Mouse (Mus musculus) MEL (cell line): ENCODE measurements around the gene Gm10309. TPM values are rescaled to one million over a fixed set of nuclear protein-coding genes. Genes with fewer than 3 reads are reported as not detected.

Experiments used
- DNase-seq: peaks from one replicate; pipeline ENCODE4 v3.0.0; 2011; ENCODE audit warnings: low read depth, low spot score
- H3K27ac ChIP-seq: 2 replicates; pipeline ENCODE4 v1.5.1; 2012; ENCODE audit warnings: low read depth, mild to moderate bottlenecking, control low read depth, low read length, moderate library complexity; ENCODE audit not compliant: control insufficient read depth
- H3K27me3 ChIP-seq, 2 experiments: fragments of 150-350 bp in 1 of 2; sonication (generic) in 1 of 2; 2 replicates each; pipeline ENCODE4 v1.6.1; 2012; ENCODE audit warnings: low read length in 2 of 2, mild to moderate bottlenecking in 2 of 2, improper control_type of control experiment in 1 of 2, moderate library complexity in 1 of 2; ENCODE audit not compliant: insufficient read depth in 2 of 2, control insufficient read depth in 1 of 2
- H3K36me3 ChIP-seq, 2 experiments: 2 replicates each; pipeline ENCODE4 v1.6.1; 2012 to 2014; ENCODE audit warnings: low read length in 2 of 2, improper control_type of control experiment in 1 of 2, inconsistent platforms in 1 of 2, mild to moderate bottlenecking in 1 of 2; ENCODE audit not compliant: insufficient read depth in 2 of 2, control insufficient read depth in 1 of 2
- H3K4me1 ChIP-seq, 2 experiments: fragments of 150-350 bp in 1 of 2; sonication (generic) in 1 of 2; 2 replicates each; pipeline ENCODE4 v1.6.1; 2012; ENCODE audit warnings: low read length in 2 of 2, improper control_type of control experiment in 1 of 2, mild to moderate bottlenecking in 1 of 2; ENCODE audit not compliant: insufficient read depth in 2 of 2, control insufficient read depth in 1 of 2
- H3K4me3 ChIP-seq, 2 experiments: fragments of 150-350 bp in 1 of 2; sonication (generic) in 1 of 2; 2 replicates each; pipeline ENCODE4 v1.5.1; 2012; ENCODE audit warnings: low read depth in 2 of 2, low read length in 2 of 2, mild to moderate bottlenecking in 2 of 2, moderate library complexity in 2 of 2, control low read depth in 1 of 2, improper control_type of control experiment in 1 of 2; ENCODE audit not compliant: control insufficient read depth in 1 of 2, insufficient read depth in 1 of 2
- H3K79me2 ChIP-seq: 2 replicates; pipeline ENCODE4 v1.6.1; 2012; ENCODE audit warnings: mild to moderate bottlenecking, low read length, moderate library complexity; ENCODE audit not compliant: control insufficient read depth, poor library complexity, insufficient read depth
- H3K9ac ChIP-seq: 2 replicates; pipeline ENCODE4 v1.6.1; 2012; ENCODE audit warnings: low read depth, mild to moderate bottlenecking, control low read depth, low read length, moderate library complexity; ENCODE audit not compliant: control insufficient read depth, poor library complexity, severe bottlenecking
- H3K9me3 ChIP-seq: fragments of 150-350 bp; sonication (generic); replicated peaks from 2 replicates; pipeline ENCODE4 v1.6.1; 2012; ENCODE audit warnings: mild to moderate bottlenecking, low read length, improper control_type of control experiment, moderate library complexity; ENCODE audit not compliant: insufficient read depth
- BHLHE40 ChIP-seq: IDR thresholded peaks from 2 replicates; pipeline ENCODE4 v1.6.1; 2012; ENCODE audit warnings: low read depth, mild to moderate bottlenecking, inconsistent platforms, low read length, improper control_type of control experiment, borderline replicate concordance
- CHD1 ChIP-seq: IDR thresholded peaks from 2 replicates; pipeline ENCODE4 v1.6.1; 2012; ENCODE audit warnings: low read depth, mild to moderate bottlenecking, inconsistent platforms, low read length, improper control_type of control experiment
- CHD2 ChIP-seq: IDR thresholded peaks from 2 replicates; pipeline ENCODE4 v1.6.1; 2011; ENCODE audit warnings: low read length, improper control_type of control experiment
- ELF1 ChIP-seq: IDR thresholded peaks from 2 replicates; pipeline ENCODE4 v1.6.1; 2014; ENCODE audit warnings: low read depth, mild to moderate bottlenecking, inconsistent platforms, low read length, improper control_type of control experiment, moderate library complexity
- ETS1 ChIP-seq: IDR thresholded peaks from 2 replicates; pipeline ENCODE4 v1.6.1; 2012; ENCODE audit warnings: low read depth, mild to moderate bottlenecking, inconsistent platforms, low read length, improper control_type of control experiment, moderate library complexity
- GABPA ChIP-seq: IDR thresholded peaks from 2 replicates; pipeline ENCODE4 v1.6.1; 2012; ENCODE audit warnings: low read depth, mild to moderate bottlenecking, inconsistent platforms, low read length, improper control_type of control experiment, moderate library complexity
- KAT2A ChIP-seq: conservative IDR thresholded peaks from 2 replicates; pipeline ENCODE4 v1.6.1; 2012; ENCODE audit warnings: low read depth, low read length, improper control_type of control experiment, inconsistent platforms
- MAX ChIP-seq: IDR thresholded peaks from 2 replicates; pipeline ENCODE4 v1.6.1; 2011; ENCODE audit warnings: low read length, improper control_type of control experiment
- MAZ ChIP-seq: IDR thresholded peaks from 2 replicates; pipeline ENCODE4 v1.6.1; 2012; ENCODE audit warnings: low read depth, mild to moderate bottlenecking, inconsistent platforms, low read length, improper control_type of control experiment
- MXI1 ChIP-seq: IDR thresholded peaks from 2 replicates; pipeline ENCODE4 v1.6.1; 2011; ENCODE audit warnings: mild to moderate bottlenecking, low read depth, low read length, improper control_type of control experiment
- MYB ChIP-seq: IDR thresholded peaks from 2 replicates; pipeline ENCODE4 v1.6.1; 2011; ENCODE audit warnings: mild to moderate bottlenecking, low read depth, low read length, improper control_type of control experiment
- MYC ChIP-seq: IDR thresholded peaks from 2 replicates; pipeline ENCODE4 v1.6.1; 2011; ENCODE audit warnings: low read depth, mild to moderate bottlenecking, low read length, improper control_type of control experiment, moderate library complexity
- POLR2AphosphoS2 ChIP-seq: IDR thresholded peaks from 2 replicates; pipeline ENCODE4 v1.6.1; 2011; ENCODE audit warnings: low read length, improper control_type of control experiment
- RAD21 ChIP-seq: IDR thresholded peaks from 2 replicates; pipeline ENCODE4 v1.6.1; 2011; ENCODE audit warnings: mild to moderate bottlenecking, low read depth, low read length, improper control_type of control experiment
- RCOR1 ChIP-seq: IDR thresholded peaks from 2 replicates; pipeline ENCODE4 v1.6.1; 2012; ENCODE audit warnings: low read depth, mild to moderate bottlenecking, inconsistent platforms, low read length, improper control_type of control experiment
- SIN3A ChIP-seq: IDR thresholded peaks from 2 replicates; pipeline ENCODE4 v1.6.1; 2012; ENCODE audit warnings: low read length, improper control_type of control experiment, inconsistent platforms
- SMC3 ChIP-seq: IDR thresholded peaks from 2 replicates; pipeline ENCODE4 v1.6.1; 2011; ENCODE audit warnings: low read depth, low read length, improper control_type of control experiment
- TAL1 ChIP-seq: IDR thresholded peaks from 2 replicates; pipeline ENCODE4 v1.6.1; 2012; ENCODE audit warnings: mild to moderate bottlenecking, inconsistent platforms, low read length, moderate library complexity, mixed read lengths
- TBP ChIP-seq: IDR thresholded peaks from 2 replicates; pipeline ENCODE4 v1.8.0; 2011; ENCODE audit warnings: low read depth, low read length, improper control_type of control experiment
- TCF12 ChIP-seq: IDR thresholded peaks from 2 replicates; pipeline ENCODE4 v1.6.1; 2014; ENCODE audit warnings: low read depth, mild to moderate bottlenecking, inconsistent platforms, low read length, improper control_type of control experiment, moderate library complexity
- UBTF ChIP-seq: IDR thresholded peaks from 2 replicates; pipeline ENCODE4 v1.6.1; 2012; ENCODE audit warnings: low read depth, mild to moderate bottlenecking, inconsistent platforms, low read length, improper control_type of control experiment, moderate library complexity, borderline replicate concordance; ENCODE audit not compliant: insufficient read depth
- USF1 ChIP-seq: IDR thresholded peaks from 2 replicates; pipeline ENCODE4 v1.6.1; 2014; ENCODE audit warnings: low read depth, mild to moderate bottlenecking, inconsistent platforms, low read length, improper control_type of control experiment, moderate library complexity
- ZC3H11A ChIP-seq: IDR thresholded peaks from 2 replicates; pipeline ENCODE4 v1.6.1; 2012; ENCODE audit warnings: low read depth, mild to moderate bottlenecking, inconsistent platforms, low read length, improper control_type of control experiment
- ZKSCAN1 ChIP-seq: IDR thresholded peaks from 2 replicates; pipeline ENCODE4 v1.6.1; 2012; ENCODE audit warnings: low read depth, mild to moderate bottlenecking, inconsistent platforms, low read length, improper control_type of control experiment, moderate library complexity
- ZMIZ1 ChIP-seq: IDR thresholded peaks from 2 replicates; pipeline ENCODE4 v1.6.1; 2012; ENCODE audit warnings: low read depth, mild to moderate bottlenecking, inconsistent platforms, low read length, improper control_type of control experiment, moderate library complexity
- polyA plus RNA-seq, 2 experiments: library from polyadenylated mRNA; stranded (reverse) in 1 of 2; unstranded in 1 of 2; fragments of >175 nt in 1 of 2; fragments of >200 nt in 1 of 2; gene quantifications; 2 replicates each; pipeline versions ENCODE4 v1.2.1 to v1.2.4; 2012; ENCODE audit warnings: low replicate concordance in 2 of 2, low read depth in 1 of 2; ENCODE audit not compliant: insufficient read length in 2 of 2, insufficient read depth in 1 of 2, missing spikeins in 1 of 2
- total RNA-seq: library from RNA; depleted of rRNA; stranded (reverse); fragments of 300-350 nt; gene quantifications from 2 replicates; pipeline ENCODE4 v1.2.3, GENCODE M21; 2012

The Gm10309 gene
- total and polyA plus RNA-seq, 3 experiments = 0.06 TPM; not detected in 2

GRCm38 (mm10) chr17:86456512-86456911 lies 48.5 kb downstream of the Gm10309 start:
- Histone ChIP-seq H3K36me3 (no peaks in the 10 kb centered on the region), H3K79me2 (no peaks in the 10 kb centered on the region), H3K9ac (no peak overlapping the region), H3K4me3 (no peak overlapping the region), H3K9me3 (no peaks in the 10 kb centered on the region), H3K27me3 (no peaks in the 10 kb centered on the region), H3K27ac (no peak overlapping the region), H3K4me1 (peaks cover 0 to 3% of the 10 kb centered on the region in 2 experiments; a peak in 1 of 4 replicates)
- no peak for TF ChIP-seq TAL1
- TF ChIP-seq BHLHE40 = no peak
- no peak for TF ChIP-seq UBTF
- TF ChIP-seq USF1 = no peak
- TF ChIP-seq TBP = no peak
- TF ChIP-seq POLR2AphosphoS2 = no peak
- no peak for TF ChIP-seq MAX
- no peak for TF ChIP-seq ZMIZ1
- DNase-seq = no peak

GRCm38 (mm10) chr17:86454351-86454706 lies 50.7 kb downstream of the Gm10309 start:
- Histone ChIP-seq H3K36me3 (no peaks in the 10 kb centered on the region), H3K79me2 (no peaks in the 10 kb centered on the region)
- TF ChIP-seq TCF12 = no peak

GRCm38 (mm10) chr17:86453673-86454350 lies 51.2 kb downstream of the Gm10309 start:
- Histone ChIP-seq H3K27me3 (no peaks in the 10 kb centered on the region), H3K9me3 (no peaks in the 10 kb centered on the region), H3K36me3 (no peaks in the 10 kb centered on the region), H3K4me1 (peaks cover 0 to 3% of the 10 kb centered on the region in 2 experiments; a peak in 1 of 4 replicates), H3K4me3 (no peak overlapping the region), H3K27ac (no peak overlapping the region), H3K79me2 (no peaks in the 10 kb centered on the region), H3K9ac (no peak overlapping the region)
- TF ChIP-seq SIN3A (no peak), ZKSCAN1 (no peak), MYC (no peak), MAZ (no peak), RAD21 (no peak), SMC3 (no peak), KAT2A (no peak), CHD2 (no peak), TCF12 (no peak), ETS1 (no peak), ZC3H11A (no peak), MYB (no peak), RCOR1 (no peak), GABPA (no peak), MXI1 (no peak), BHLHE40 (no peak), CHD1 (no peak), UBTF (no peak), ELF1 (no peak)
- DNase-seq = no peak

More at GRCm38 (mm10) chr17:86454351-86454706, 50.7 kb downstream of the Gm10309 start:
- H3K9ac ChIP-seq = no peak overlapping the region
- H3K27ac ChIP-seq = no peak overlapping the region
- no peaks in the 10 kb centered on the region for H3K9me3 ChIP-seq
- peaks cover 0 to 3% of the 10 kb centered on the region in 2 experiments; a peak in 1 of 4 replicates for H3K4me1 ChIP-seq
- no peak for DNase-seq
- no peaks in the 10 kb centered on the region for H3K27me3 ChIP-seq
- H3K4me3 ChIP-seq = no peak overlapping the region
